Mouse (Mus musculus) telencephalon, adult 2 months (tissue): Measurements from ENCODE around the gene Xylt1.

Experiments used
- DNase-seq: peaks from one replicate; pipeline ENCODE4 v3.0.0-alpha.2; 2011; ENCODE audit warnings: low read depth, low spot score

Xylt1 gene

GRCm38 (mm10) chr7:117698551-117699114, 317.9 kb downstream of the Xylt1 start:
- peak; percentile 50 for DNase-seq

GRCm38 (mm10) chr7:117699343-117699985, 318.7 kb downstream of the Xylt1 start:
- DNase-seq = peak; percentile 72

GRCm38 (mm10) chr7:117700066-117700465, 319.3 kb downstream of the Xylt1 start:
- peak; percentile 41 for DNase-seq

GRCm38 (mm10) chr7:117709901-117710607, 329.3 kb downstream of the Xylt1 start:
- peak; percentile 38 for DNase-seq

GRCm38 (mm10) chr7:117716876-117717408, 336.2 kb downstream of the Xylt1 start:
- DNase-seq = no peak

- peak; percentile 50 for DNase-seq
Measured at GRCm38 (mm10) chr7:117720426-117720825, 339.6 kb downstream of the Xylt1 start.
